Mouse (Mus musculus) lung, postnatal 10 days (tissue): ENCODE measurements around the gene Sec61a2.

ENCODE experiments used
- DNase-seq: peaks from one replicate; pipeline ENCODE4 v3.0.0; 2021

Sec61a2 gene

DNA sequence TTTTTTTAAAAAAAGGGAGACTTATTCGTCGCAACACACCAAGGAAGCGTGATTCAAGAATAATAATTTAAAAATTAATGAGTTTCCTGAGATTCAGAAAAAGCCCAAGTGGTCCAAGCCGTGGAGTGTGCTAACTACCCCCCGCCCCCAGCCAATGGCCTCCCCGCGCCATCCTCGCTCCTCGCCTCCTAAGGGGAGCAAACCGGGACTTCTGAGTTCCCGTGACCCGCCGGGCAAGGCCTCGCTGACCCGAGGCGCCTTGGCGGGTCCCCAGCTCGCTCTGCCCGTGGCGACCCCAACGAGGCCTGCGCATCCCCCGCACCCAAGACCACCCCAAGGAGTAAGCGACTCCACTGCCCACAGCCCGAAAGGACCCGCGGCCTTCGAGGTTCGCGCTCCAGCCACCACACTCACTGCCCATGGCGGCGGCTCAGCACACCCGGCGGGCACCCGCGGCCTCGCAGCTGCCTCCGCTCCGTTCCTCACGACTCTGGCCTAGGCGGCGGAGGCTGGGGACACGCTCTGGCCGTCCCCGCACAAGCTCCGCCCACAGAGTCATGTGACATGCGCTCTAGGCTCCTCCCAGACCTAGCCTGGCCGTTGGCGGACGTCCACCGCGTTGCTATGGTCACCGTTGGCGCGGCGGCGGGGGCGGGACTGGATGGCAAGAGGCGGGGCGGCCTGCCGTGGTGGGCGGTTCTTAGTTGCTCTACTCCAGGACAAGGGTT lies at the start of gene Sec61a2:
TSS of gene Sec61a2 (minus strand) at position 590 of the 728 bp plus-strand sequence.
- peak; percentile 98 for DNase-seq

GRCm38 (mm10) chr2:5943071-5943470 lies 47.8 kb upstream of the Sec61a2 start:
- no peak for DNase-seq

DNA sequence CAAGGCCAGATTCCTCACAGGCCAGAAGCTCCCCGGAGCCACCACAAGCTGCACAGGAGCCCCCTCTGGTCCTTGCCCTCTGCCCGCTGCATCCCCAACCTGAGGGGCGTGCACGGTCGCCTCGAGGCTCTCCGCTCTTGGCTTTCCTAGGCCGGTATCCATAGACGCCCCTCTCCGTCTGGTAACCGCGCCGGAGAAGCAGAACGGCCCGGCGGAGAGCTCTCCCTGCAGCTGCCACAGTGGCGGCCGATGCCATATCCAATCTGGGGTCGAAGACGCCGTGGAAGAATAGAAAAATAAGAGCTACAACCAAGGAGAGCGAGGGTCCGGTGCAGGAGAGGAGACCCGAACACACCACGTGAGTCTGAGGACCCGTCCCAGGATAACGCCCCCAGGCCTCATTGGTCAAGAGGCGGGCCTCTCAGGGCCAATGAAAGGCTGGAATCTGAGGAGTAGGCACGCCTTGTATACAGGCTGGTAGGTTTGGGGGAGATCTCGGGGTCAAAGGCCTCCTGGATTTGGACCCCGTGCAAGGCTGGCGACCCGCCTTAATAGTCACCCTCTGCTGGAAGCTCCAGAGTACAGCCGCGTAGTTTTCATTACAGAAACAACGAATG lies 47.3 kb upstream of the Sec61a2 start, which contains the start of gene Dhtkd1:
TSS of gene Dhtkd1 (minus strand) at position 377 of the 617 bp plus-strand sequence.
- DNase-seq: peak; percentile 68

GRCm38 (mm10) chr2:5941861-5942415 lies 46.7 kb upstream of the Sec61a2 start:
- no peak for DNase-seq

GRCm38 (mm10) chr2:5940936-5941335 lies 45.7 kb upstream of the Sec61a2 start:
- no peak for DNase-seq

DNA sequence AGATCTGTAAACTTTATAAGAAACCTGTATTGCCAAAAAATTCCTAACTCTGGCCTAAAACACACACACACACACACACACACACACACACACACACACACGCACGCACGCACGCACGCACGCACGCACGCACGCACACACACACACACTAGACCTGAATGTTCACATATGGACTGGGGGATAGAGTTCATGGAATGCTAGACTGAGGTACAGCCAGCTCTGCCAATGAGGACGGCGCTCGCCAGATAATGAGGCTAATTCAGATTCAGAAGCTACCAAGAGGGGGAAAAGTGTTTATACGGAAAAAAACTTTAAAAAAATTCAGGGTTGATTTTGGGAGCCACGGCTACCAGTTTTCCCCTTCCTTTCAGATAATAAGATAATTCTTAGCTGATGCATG lies 44.7 kb upstream of the Sec61a2 start:
- no peak for DNase-seq

DNA sequence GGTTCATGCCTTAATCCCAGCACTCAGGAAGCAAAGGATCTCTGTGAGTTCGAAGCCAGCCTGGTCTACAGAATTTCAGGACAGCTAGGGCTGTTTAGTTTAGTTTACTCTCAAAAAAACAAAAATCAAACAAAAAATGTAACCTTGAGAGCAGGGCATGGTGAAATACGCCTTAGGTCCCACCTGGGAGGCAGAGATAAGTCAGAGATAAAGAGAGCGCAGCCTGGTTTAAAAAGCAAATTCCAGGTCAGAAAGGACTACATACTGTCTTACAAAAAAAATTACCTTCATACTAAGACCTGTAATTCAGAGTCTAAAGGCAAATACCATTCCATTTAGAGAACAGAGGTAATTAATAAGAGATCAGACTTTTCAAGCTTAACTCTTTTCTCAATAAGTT lies 44.1 kb upstream of the Sec61a2 start:
- no peak for DNase-seq

DNA sequence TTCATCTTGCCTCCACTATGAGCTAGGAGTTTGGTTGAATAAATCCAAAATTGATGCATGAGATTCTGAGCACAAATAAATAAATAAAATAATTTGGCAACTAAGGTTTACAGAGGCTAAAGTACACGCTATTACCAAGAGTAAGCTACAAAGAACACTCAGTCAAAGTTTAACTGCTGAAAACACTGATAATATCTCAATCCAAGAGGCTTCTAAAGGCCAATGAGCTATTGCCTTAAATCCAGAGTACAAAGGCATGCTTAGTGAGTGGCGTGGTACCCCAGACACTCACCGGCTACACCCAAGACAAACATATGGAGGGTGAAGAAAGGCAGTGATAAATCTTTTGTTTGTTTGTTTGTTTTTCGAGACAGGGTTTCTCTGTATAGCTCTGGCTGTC lies 41.3 kb upstream of the Sec61a2 start:
- DNase-seq: no peak

DNA sequence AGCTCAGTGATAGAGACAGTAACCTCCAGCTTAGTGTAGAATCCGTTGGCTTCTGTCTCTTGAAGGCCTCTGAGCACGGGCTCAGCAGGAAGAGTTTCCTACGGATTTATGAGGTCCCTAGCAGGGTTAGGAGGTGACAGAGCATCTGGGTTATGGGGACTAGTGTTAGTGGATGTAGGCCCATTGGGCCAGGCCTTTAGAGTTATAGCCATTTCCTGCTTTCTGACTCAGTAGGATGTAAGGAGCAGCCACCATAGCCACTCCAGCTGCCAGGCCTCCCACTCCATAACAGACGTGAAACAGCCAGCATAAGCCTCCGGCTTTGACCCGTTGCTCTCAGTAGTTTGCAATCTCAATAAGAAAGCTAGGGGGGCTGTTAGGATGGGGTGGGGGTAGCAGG lies 40.8 kb upstream of the Sec61a2 start:
- no peak for DNase-seq

DNA sequence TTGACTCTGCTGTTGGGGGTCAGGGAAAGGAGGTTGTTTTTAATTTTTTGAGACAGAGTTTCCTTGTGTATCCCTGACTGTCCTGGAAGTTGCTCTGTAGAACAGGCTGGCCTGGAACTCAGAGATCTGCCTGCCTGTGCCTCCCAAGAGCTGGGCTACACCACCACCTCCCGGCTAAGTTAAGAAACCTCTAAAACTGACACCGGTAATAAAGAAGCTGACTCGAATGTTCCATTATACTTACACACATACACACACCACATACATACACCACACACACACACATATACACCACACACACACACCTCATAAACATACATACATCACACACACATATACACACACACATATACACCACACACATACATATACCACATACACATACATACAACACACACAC lies 39.7 kb upstream of the Sec61a2 start:
- no peak for DNase-seq

GRCm38 (mm10) chr2:5931938-5932337 lies 36.7 kb upstream of the Sec61a2 start:
- DNase-seq: no peak

DNA sequence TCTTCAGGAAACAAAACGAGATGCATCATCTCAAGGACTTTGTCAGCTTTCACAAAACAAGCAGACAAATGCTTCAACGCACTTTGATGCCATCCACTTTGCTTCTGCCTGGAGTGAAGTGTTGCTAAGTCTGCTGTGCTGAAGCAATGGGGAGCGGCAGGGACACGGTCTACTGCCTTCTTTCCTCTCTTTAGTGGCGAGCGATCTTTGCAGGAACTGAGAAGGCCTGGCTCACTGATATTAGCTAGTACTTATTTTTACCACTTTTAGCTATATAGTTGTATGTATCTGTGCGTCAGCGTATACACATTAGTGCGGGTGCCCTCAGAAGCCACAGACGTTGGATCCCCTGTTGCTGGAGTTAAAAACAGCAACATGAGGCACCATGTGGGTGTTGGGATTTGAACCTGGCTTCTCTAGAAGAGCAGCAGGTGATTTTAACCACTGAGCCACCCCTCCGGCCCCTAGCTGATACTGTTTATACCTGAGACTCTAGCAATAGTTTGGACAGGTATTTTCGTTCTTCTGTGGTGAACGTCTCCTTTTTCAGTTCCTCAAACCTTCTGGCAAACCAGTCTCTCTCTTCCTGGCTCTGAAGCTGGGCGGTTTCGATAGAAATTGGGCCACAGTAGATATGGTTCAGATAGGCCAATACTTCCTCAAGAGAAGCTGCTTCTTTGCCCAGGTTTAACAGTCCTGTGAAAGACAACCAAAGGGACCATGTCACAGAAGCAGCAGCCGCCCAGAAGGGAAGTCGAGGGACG lies 35.2 kb upstream of the Sec61a2 start:
- DNase-seq: no peak

- no peak for DNase-seq
These were observed 34.6 kb upstream of the Sec61a2 start for GRCm38 (mm10) chr2:5929793-5930192.

- no peak for DNase-seq
These were observed 32.2 kb upstream of the Sec61a2 start for GRCm38 (mm10) chr2:5927481-5927880.

GRCm38 (mm10) chr2:5923786-5924185 lies 28.6 kb upstream of the Sec61a2 start:
- no peak for DNase-seq

GRCm38 (mm10) chr2:5922823-5923222 lies 27.6 kb upstream of the Sec61a2 start:
- no peak for DNase-seq

- peak; percentile 17 for DNase-seq
These were observed 16.2 kb upstream of the Sec61a2 start for GRCm38 (mm10) chr2:5911282-5911965.

DNA sequence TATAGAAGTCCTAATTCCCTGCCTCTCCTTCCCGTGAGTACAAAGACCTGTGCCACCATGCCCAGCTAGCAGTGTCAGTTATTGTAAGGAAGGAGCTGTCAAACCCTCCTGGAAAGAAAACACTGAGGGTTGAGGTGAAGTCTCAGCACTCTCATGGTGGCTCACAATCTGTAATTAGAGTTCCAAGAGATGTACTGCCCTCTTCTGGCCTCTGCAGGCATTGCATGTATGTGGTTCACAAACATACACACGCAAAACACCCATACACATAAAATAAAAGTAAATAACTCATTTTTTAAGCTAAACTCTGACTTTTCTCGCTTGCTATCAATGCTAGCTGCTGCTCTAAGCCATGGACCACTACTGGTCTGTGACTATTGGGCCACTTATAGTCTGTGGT lies 11.4 kb upstream of the Sec61a2 start:
- peak; percentile 39 for DNase-seq

DNA sequence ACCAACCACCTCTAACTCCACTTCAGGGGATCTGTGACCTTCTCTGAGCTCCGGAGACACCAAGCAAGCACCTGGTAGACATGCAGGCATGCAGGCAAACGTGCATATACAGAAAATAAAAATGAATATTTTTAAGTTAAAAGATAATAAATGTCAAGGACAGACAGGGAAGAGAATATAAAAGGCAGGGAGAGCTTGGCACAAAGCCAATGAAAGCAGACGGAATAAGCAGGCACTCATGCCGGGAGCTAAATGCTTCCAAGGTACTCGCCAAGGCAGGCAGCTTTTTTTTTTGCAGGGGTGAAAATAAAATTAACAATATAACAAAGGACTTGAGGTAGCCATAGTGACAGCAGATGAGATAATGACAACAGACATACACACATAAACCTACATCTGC lies 10.9 kb upstream of the Sec61a2 start:
- peak; percentile 20 for DNase-seq

DNA sequence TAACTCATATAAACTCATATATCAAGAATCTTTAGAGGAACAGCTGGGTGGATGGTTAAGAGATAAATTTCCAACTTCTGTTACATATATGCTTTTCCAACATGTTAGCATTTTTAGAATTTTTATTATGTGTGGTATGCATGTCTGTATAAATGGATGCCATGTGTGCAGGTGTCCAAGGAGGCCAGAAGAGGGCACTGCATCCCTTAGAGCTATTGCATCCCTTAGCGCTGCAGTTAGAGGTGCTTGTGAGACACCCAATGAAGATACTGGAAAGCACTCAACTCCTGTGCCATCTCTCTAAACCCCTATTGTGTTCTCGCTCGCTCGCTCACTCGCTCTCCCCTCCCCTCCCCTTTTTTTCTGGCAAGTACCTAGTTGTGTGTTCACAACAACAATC lies 4.9 kb upstream of the Sec61a2 start:
- peak; percentile 39 for DNase-seq

DNA sequence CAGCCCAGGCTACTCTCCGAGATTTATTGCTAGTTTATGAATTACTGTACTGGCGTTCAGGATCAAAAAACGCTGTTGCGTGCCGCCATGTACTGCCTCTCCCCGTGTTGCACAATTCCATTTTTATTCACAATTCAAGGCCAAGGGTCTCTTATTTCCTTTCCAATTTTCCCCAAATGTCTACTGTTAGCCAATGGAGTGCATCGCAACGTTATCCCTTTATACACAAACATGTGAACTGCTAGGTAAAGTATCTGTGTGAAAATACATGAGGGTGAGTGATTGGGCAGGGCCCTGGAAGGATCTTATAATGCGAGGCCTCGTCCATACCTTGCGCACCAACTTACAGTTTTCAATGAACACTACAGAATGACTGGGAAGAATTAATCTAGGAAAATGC lies 936 bp downstream of the Sec61a2 start:
- DNase-seq: no peak

- no peak for DNase-seq
These were observed 5.8 kb downstream of the Sec61a2 start for GRCm38 (mm10) chr2:5889412-5889811.

DNA sequence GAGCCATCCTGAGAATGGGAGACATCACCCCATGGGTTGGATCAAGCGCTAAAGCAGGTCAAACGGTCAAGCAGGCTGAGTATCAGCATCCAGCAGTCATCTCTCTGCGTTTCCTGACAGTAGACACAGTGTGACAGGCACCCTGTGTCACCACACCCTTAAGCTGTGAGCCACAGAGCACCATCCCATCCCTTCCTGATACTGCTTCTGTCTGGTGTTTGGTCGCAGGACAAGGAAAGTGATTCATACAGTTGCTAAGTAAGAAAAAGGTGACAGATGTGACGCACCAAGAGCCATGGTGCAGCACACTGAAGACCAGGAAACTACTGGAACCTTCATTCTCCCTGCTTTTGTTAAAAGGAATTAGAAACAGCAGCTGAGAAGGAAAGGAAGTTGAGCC lies 6.4 kb downstream of the Sec61a2 start:
- DNase-seq: no peak
